Mouse (Mus musculus) heart, adult 2 months (tissue): ENCODE results near the gene Tiam1.

Experiments used
- CTCF ChIP-seq: fragments of 200-600 bp; IDR thresholded peaks from 2 replicates; pipeline ENCODE4 v1.8.1; 2022; ENCODE audit warnings: antibody characterized with exemption, mild to moderate bottlenecking, moderate library complexity
- EP300 ChIP-seq: fragments of 200-500 bp; IDR thresholded peaks from 2 replicates; pipeline ENCODE4 v1.6.1; 2011; ENCODE audit warnings: low read depth, low read length, control low read depth; ENCODE audit not compliant: insufficient read depth
- POLR2A ChIP-seq: fragments of 200-500 bp; IDR thresholded peaks from 2 replicates; pipeline ENCODE4 v1.6.1; 2011; ENCODE audit warnings: mild to moderate bottlenecking, low read depth, low read length, control low read depth; ENCODE audit not compliant: insufficient read depth

DNA sequence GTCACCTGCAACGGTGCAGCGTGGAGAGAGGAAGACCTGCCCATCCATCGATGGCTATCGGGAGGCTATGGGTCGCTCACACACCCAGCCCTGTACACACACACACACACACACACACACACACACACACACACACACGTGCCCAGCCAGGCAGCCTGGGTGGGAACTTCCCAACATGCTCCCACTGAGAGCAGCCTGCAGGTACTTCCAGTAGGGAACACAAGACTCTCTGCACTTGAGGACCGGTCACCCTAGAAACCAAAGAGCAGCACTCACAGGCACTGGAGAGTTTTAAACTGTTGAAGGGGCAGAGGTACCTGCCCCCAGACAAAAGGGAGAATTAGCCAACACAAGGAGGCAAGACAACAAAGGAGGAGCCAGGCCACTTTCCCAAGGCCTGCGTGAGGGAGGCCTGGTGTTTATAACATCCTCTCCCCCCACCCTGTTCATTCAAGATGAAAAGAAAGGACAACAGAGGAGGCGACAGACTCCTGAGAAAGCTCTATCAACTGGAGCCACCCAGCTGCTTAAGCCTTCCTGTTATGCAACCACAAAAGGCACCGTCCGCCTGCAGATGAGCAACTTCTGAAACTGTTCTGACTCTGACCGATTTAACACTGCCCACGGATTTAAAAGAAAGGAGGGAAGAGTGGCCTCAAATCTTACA, 326.9 kb downstream of the Tiam1 start:
- no peak for TF ChIP-seq CTCF
- no peak for TF ChIP-seq POLR2A
- no peak for TF ChIP-seq EP300
